Mouse (Mus musculus): ENCODE results near the gene Flt3. TPM values are rescaled to one million over a fixed set of nuclear protein-coding genes. Genes with fewer than 3 reads are reported as not detected.

Gene Flt3
- polyA plus RNA-seq, 2 experiments from 2014 or later: 0.13 TPM; not detected in 1

DNA sequence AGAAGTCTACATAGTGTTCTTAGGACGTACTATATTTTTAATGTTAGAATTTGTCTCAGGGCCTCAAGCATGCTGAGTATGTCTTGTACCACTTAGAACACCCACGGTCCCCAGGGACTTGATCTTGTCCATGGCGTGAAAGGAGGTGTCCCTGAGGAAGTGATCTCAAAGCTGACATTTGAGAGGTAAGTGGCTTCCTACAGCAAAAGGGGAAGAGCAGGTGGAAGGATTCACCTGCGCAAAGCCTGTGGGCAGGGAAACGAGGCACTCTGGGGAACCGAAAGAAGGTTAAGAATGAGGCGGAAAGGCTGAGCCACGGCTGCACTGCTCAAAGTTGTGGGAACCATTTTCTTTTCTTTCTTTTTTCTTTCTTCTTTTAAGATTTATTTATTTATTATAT is 48.4 kb downstream of the Flt3 start:
- no peak for ATAC-seq

DNA sequence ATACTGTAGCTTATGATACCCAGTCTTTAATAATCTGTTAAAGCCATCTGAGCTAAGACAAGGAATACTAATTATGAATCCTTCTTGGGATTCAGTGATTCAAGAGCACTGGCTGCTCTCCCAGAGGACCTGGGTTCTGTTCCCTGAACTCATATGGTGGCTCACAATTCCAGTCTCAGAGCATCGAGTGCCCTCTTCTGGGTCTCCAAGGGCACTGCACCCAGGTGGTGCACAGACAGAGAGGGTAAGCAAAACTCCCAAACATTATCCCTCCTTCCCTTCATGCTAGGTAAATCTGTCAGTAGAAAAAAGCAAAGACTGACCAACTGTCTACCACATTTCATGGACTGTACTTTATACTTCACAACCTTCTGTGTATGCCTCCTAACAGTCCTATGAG is 54.3 kb downstream of the Flt3 start:
- no peak for ATAC-seq

DNA sequence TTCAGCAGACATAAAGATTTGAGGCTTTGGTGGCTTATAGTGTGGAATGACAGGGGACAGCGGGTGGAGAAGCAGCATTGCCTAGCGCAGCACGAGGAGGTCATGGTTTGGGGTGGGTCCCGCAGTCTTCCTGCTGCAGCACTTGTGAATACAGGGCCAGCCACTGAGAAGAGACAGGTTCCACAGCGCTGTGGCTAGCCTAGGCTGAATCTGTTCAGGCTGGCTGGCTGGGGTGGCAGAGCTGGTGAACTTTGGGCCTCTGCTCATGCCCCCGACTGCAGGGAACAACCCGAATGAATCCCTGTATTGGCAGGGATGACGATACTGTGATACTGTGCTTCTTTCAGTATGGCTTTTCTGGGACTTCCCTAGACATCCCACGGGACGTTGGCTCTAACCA is 56.4 kb downstream of the Flt3 start:
- ATAC-seq: no peak

DNA sequence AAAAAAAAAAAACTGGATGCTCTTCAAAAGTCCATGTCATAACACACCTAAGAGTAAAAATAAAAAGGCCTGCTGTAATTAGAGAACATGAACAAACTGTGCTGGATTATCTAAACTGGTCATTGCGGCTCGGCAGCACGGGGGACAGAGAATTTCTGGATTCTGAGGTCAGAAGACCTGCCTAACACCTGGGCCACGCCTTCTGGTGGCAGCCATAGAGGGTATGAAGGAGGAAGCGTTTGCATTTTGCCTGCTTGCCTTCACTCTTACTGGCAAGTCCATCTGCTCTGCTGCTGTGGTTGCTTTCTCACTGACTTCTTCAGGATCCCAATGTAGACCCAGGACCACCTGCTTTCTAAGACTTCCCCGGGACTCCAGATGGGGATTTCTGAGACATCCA is 57.4 kb downstream of the Flt3 start:
- no peak for ATAC-seq

DNA sequence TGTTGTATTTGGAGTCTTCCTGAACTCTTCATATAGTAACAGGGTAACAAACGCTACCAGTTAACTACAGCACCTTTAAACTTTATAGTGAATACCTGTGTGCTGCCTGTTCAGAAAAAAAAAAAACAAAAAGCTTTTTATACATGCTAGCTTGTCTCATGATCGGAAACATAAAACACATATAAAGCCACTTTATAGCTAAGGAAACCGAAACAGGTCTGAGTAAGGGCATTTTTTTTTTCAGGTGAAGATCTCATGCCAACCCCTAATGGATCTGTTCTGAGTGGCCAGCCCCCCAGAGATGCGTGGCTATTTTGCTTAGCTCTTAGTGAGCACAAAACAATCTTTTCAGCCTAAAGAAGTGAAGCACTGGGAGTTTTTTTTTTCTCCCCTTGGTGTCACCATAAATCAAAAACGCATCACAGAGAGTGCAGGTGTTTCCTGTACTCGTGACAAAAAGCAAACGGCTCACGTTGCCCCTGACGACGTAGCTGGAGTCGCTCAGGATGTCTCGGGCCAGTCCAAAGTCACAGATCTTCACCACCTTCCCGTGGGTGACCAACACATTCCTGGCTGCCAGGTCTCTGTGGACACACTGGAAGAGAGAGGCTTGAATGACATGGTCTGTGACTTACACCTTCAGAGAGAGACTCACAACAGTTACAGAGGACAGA is 59.4 kb downstream of the Flt3 start:
- ATAC-seq: peak; percentile 68

DNA sequence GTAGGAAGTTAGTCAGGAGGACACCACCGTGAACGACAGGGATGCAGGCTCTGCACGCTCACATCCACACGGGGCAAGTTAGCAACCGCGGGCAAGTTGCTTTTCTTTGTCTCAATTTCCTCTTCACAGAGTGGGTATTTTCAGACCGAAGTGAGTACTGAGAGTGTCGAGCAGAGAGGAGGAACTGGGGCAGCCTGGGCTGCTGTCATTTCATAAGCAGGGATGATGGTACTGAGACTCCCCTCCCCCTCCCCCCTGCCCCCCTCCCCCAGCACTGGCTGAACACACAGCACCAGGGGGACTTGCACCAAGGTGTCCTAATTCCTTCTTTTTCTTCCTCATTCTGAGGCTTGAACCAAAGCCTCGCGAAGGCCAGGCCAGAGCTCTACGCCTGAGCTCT is 60.7 kb downstream of the Flt3 start:
- ATAC-seq: no peak

DNA sequence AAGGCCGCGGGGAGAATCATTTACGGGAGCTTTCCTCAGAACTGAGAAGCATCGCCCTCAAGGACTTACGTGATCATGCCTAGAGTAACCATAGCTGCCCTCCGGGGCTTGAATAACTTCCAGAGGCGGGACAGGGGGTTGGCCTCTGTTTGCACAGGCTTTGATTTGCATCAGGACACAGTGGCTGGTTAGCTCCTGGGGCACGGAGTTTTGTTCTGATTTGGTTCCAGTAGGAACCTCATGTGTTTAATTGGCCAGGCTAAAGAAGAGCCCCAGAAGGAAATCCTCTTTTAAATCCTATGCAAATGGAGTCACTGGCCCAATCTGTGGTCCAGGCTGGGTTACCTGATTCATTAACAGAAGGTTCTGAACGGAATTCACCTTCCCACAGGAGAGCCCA is 61.3 kb downstream of the Flt3 start:
- no peak for ATAC-seq

DNA sequence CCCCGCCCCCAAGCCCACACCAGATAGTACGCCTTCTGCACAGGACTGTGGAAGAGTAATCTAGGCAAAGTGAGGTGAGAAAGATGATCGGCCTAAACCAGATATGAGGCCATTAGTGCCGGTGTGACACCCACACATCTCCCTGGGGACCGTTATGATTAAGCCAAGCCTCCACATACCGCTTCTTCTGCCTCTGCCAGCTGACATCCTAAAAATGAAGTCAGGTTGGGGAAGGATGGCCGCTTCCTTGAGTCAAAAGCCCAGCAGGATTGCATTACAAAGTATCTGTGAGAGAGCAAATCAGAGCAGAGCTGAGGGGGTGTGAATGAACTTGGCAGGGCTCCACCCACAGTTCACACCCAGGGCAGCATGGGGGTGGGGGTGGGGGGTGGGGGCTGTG is 67.6 kb downstream of the Flt3 start:
- ATAC-seq: no peak

DNA sequence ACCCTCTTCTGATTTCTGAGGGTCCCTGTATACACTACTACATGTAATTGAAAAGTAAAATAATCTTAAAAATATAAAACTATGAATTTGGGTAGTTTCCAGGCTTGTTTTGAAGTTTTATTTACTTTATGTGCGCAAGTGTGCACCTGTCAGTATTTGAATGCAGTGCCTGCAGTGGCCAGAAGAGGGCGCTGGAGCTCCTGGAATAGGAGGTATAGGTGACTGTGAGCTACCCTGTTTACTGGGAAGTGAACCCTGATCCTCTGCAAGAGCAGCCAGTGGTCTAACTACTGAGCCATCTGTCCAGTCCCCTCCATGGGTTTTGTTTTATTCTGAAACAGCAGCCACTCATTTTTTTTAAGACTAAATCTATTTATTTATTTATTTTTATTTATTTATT is 68.7 kb downstream of the Flt3 start:
- ATAC-seq: no peak

DNA sequence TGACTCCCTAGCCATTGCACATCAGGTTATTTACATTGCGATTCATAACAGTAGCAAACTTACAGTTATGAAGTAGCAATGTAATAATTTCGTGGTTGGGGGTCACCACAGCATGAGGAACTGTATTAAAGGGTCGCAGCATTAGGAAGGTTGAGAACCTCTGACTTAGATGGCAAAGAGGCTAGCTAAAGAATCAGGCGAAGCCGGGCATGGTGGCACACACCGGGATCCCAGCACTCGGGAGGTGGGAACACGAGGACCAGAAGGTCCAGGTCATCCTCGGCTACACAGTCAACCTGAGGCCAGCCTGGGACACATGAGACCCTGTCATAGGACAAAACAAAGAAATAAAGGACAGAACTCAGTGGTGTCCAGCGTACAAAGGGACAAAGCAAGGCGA is 70.3 kb downstream of the Flt3 start:
- ATAC-seq: no peak

DNA sequence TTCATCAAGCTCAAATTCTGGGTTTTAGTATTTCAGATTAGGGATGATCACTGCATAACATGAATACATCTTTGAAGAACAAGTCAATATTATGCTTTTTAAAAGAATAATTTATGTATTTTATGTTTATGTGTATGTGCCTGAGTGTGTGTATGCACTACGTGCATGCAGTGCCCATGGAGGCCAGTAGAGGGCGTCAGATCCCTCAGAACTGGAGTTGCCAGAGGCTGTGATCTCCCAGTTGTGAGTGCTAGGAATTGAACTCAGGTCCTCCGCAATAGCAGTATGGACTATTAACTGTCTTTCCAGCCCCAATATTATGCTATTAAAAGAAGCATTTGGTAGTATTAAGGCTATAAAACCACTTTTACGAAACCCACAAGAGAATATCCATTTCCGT is 72.7 kb downstream of the Flt3 start:
- no peak for ATAC-seq

DNA sequence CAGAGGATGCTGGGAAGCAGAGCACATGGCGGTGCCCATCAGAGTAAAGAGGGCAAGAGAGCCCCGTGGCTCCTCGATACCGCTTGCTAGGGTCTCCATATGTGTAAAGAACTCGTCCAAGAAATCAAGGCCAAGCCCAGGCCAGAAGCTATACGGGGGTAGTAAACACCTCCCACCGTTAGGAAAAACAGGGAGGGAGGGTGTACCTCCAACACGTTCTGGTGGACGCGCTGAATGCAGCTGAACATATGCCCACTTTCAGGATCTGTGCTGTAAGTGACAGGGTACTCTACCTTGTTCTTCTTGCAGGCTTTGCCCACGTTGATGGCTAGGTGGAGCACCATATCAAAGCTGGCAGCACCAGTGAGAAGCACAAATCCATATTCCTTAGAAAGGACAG is 74.4 kb downstream of the Flt3 start:
- no peak for ATAC-seq

DNA sequence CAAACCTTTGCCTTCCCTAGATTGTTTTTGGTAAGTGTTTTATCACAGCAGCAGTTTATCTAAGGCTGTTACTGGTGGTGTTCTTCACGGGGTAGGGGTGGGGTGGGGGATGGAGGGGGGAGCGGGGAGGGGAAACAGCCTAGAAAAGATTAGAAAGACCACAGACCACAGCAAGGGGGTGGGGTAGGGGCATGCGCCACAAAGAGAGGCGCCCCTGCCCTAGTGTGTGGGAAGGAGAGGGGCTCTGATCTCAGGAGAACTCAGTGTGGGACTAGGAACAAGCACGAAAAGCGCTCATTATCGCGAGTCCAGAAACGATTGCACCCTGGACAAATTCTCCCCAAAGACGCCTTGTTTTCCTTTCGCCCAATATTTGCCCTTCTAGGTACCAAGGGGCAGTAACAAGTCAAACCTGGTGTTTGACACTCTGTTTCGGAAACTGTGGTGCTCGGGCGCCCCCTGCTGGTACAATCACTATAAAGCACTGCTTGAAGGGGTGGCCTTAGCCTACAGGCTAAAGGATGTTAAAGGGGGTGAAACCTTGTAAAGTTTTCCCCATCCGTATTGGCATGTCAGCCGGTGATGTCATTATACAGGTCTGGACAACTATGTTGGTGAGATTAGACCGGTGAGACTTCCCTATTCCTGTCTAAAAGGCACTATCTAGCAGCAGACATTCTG is 76.9 kb downstream of the Flt3 start:
- ATAC-seq: peak; percentile 63

DNA sequence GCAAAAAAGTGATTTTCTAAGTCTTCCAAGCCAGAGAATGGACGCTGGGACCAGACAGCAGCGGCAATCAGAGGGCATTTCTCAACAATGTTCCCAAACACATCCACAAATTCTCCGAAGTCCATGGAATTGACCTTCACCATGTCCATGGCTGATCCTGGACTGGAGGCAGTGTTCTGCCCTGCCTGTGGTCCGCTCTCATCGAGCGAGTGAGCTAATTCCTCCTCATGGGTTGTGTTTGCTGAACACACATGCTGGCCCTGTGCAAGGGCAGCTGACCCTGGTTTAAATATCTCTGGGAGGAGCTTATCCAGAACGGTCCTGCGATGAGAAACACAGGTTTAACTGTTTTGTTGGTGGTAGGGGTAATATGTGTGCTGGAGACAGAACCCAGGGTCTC is 78.1 kb downstream of the Flt3 start, which contains the start of gene Urad:
Gene Urad (minus strand): TSS at position 258 of the 400 bp plus-strand sequence.
- ATAC-seq: no peak

DNA sequence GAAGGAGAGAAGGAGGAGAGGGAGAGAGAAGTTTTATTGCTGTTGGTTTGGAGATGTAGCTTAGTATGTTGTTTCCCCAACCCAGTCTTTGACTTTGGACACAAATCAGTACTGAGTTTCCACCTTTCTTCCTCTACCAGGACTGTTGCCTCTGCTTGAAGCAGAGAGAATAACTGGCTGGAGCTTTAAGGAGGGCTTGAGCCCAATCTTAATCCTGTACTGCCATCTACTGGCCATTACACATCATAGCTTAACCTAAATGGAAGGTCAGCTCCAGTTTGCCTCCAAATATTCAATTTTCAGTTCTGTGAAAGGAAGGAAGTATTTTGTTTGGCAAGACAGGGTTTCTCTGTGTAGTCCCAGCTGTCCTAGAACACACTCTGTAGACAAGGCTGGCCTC is 80.6 kb downstream of the Flt3 start:
- no peak for ATAC-seq

DNA sequence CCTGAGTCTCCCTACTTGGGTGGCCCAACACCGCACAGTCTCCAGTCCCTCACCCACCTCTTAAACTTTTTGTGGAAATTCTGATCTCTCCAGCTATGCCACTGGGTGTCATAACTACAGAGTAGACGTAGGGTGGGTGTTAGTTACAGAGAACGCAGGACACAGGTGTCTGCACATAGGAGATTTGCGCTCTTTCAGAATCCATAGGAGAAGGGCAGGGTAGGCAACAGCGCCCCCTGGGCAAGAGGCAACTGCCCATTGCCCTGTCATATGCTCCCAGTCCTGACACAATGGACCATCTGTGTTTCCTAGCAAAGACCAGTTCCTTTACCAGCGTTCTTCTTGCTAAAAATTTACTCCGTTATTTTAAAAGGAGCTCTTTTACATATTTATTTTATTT is 82.3 kb downstream of the Flt3 start:
- no peak for ATAC-seq

DNA sequence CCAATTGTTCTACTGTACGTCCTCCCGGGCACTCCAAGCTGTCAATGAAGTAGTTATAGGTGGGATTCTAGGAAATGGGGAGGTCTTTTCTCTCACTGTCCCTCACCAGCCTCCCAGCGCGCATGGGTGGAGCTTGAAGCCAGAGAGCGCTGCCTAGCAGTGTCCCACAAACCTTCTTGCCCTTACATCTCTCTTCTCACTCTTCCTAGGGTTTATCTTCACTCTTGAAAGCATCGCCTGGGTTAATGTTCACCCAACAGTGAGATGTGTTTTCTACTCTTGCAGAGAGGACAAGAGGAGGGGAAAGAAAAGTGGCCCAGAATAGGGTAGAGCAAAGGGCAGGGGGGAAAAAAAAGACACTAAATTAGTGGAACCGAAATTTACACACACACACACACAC is 83.0 kb downstream of the Flt3 start:
- ATAC-seq: no peak

DNA sequence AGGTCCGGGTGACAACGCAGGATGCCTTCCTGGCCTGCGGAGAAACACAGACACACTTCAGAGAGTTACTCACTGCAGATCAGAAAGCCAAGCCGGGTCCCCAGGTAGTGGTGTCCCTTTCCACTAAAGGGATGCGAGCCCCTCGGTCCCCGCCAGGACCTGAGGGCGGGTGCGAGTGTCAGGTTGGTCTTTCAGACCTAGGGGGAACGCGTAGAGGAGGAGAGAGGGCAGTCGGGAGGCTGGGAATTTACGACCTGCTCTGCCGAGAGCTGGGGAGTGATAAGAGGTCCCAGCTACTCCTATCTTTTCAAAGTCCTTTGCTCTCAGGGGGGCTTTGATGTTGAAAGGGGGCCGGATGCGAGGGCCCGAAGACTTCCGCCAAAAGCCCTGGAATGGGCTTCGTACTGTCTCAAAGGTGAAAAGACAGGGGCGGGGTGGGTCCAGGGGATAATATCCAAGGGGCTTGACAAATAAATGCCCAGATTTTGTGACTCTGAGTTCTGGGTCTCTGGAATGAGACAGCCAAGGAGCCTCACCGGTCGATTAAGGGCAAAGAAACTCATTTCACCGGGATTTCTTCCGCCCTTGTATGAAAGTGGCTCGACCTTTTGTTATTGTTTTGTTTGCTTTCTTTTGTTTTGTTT is 84.7 kb downstream of the Flt3 start:
- no peak for ATAC-seq

DNA sequence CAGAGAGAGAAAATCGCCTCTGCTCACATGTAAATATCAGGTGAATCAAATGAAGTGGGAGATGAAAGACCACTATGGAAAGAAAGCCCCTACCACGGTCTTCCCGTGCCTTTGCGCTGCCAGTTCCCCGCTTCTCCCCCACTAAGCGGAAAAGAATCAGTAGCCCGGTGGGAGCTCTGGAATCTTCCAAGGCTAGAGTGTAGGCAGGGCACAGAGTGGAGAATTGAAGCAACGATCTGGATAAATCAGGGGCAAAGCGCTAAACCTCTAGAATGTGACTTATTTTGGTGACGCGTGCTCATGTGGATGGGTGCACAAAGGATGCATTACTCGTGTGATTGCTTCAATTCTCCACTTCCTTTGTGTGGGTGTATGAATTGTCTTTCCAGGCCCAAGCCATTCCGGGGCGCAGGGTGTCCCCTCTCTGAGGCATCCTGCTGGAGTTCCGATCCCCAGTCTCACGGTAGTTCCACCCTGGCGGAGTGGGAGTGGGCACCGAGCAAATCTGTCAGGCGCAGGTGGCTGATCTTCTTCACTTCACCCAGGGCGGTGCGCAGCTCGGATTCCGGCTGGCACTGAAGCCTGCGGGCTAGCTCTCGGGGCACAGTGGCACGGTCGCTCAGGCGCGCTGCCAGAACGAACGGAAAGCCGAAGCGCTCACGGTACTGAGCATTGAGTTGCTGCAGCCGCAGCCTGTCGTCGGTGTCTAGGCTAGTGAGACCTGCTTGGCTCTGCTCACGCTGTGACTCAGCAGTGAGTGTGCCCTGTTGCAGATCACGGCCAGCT is 85.5 kb downstream of the Flt3 start:
- ATAC-seq: no peak

DNA sequence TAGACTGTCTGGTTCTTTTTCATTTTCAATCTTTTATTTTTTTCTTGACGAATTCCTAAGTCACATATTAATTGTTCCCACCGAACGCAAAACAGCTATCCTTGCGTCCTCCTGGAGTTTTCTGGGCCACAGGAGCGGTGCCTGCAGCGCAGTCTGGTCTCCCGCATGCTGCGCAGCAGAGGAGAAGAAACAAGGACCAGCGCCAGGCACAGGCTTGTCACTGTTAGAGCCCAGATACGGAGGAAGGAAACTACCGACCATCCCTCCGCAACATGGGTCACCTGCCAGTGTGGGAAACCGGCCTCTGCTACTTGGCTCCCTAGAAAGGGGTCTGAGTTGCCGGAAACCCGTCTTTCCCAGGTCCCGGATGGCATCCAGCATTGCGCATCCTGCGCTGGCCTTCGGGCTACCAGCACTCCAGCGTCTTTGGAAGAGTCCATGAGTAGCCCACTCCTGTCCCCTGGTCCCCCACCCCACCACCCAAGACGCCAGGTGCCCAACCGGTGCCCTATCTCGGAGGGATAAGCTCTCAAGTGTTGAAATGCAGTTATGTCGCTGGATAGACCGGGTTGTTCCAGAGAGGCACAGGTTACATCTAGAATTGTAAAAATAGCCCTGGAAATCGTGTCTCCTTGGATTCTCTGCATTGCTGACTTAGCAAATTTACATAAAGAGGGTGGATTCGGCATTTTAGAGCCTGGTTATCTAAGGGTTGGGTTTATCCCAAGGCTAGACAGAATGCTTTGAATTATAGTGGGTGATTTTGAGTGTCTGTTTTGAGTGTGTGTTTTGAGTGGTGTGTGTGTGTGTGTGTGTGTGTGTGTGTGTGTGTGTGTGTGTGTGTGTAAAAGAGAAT is 87.2 kb downstream of the Flt3 start:
- no peak for ATAC-seq

DNA sequence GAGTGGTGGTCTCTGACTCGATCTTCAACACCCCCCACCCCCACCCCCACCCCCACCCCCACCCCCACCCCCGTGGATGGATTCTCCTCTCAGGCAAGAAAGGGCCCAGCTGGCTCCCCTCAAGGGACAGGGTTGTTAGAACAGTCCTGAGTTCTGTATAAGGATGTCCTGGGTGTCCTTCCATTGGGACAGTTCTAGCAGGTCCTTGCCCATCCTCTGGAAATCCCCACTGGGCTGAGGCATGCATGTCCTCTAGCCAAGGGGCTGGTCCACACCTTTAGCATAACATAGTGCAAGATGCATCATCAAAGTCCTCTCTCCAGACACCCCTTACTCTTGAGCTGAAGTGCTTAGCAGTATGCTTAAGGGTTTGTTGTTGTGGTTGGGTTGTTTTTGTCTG is 90.5 kb downstream of the Flt3 start:
- ATAC-seq: no peak

DNA sequence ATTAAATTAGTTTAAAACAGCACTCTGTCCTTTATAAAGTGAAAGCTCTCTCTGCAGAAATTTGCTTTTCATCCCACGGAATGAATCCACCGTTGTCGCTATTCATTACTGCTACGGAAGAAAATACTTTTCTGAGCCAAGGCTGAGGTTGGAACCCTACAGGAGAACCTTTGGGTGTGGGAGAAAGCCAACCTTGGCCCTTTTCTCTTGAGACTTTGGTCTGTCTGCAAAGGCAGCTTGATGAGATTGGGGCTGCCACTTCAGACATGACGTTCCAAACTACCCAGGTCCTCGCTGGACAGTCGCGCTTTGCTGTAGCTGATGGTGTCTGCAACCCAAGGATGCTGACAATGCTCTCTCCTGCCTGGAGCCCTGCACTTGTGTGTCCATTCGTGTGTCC is 91.8 kb downstream of the Flt3 start:
- no peak for ATAC-seq

Measured in activated CD4-positive, CD25-positive, alpha-beta regulatory T cell, adult 4 months (primary cell).